In the genomic region with DNA sequence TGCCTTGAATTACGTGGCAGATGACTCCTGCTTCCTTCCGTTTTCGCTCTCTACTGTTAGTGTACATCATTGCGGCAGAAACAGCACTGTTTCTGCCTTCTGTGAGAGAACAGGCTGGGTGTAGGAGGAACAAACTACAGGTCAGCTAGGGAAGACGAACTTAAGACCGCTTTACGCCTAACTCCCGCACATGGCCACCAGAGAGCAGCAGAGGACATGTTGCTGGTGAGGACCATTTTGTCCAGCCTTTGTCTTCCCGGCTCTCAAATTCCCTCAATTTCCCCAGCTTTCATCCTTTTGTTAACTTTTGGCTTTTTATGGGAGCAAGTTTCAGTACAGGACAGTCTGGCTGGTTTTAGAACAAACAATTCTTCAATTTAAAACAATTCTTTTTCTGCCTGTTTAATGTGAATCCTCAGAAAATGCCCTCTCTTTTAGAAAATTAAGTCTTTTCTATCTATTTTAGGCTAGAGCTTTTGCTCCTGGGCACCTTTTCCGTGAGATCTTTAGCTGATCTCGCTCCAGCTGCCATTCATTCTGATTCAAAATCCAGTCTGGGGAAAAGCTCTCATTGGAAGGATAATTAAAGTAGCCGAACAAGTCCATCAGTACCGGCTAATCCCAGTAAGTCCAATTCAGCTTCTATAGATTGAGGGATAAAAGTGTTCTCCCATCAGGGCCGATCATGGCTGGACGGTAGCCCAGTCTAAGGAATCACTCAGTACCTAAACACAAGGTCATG, we compare ENCODE assay signal across 8 mouse cellular contexts.
DNase-seq lines count a peak whose midpoint lies in the region; ATAC-seq and TF ChIP-seq lines count a peak whose summit lies in the region.

No protein-coding gene starts in this region.

- H3K36me3 ChIP-seq in forebrain, embryonic 10.5 days (replicated peaks): no peaks in the 10 kb centered on the region
- H3K36me3 ChIP-seq in forebrain, embryonic 13.5 days (ENCODE audit: poor library complexity, severe bottlenecking): no peaks in the 10 kb centered on the region
- H3K36me3 ChIP-seq in forebrain, embryonic 12.5 days (replicated peaks): no peaks in the 10 kb centered on the region
- no peaks in the 10 kb centered on the region for H3K36me3 ChIP-seq in hindbrain, embryonic 14.5 days (replicated peaks; ENCODE audit: control insufficient read depth, insufficient read depth)
- no peaks in the 10 kb centered on the region for H3K36me3 ChIP-seq in stomach, postnatal 0 days (ENCODE audit: control insufficient read depth, insufficient read depth, low read length)

- ATAC-seq in forebrain, embryonic 13.5 days: no peak
- ATAC-seq in forebrain, embryonic 12.5 days (ENCODE audit: low FRiP score): 0 out of 2 replicates have a peak, but pooled peaks have one; percentile 20
- ATAC-seq in hindbrain, embryonic 14.5 days (ENCODE audit: low FRiP score): no peak
- no peak for ATAC-seq in stomach, postnatal 0 days (ENCODE audit: low FRiP score, low TSS enrichment)

- TF ChIP-seq POLR2A in brain, embryonic 14.5 days (IDR thresholded peaks at IDR 0.05; ENCODE audit: borderline replicate concordance, extremely low read depth, insufficient read depth, insufficient read length, poor library complexity, severe bottlenecking): no peak

- TF ChIP-seq EP300 in stomach, postnatal 0 days (optimal IDR thresholded peaks at IDR 0.05): no peak

- TF ChIP-seq CTCF in brain, embryonic 14.5 days (IDR thresholded peaks at IDR 0.05; ENCODE audit: borderline replicate concordance, extremely low read depth, insufficient read depth, insufficient read length): peak; percentile 98
- peak; percentile 98 for TF ChIP-seq CTCF in stomach, postnatal 0 days (IDR thresholded peaks at IDR 0.05; ENCODE audit: low read depth)

- H3K4me1 ChIP-seq in forebrain, embryonic 10.5 days: peaks cover 12% of the 10 kb centered on the region
- H3K4me1 ChIP-seq in forebrain, embryonic 13.5 days: peaks cover 9% of the 10 kb centered on the region
- peaks cover 12% of the 10 kb centered on the region for H3K4me1 ChIP-seq in forebrain, embryonic 12.5 days
- peaks cover 10% of the 10 kb centered on the region; the same call in 1 of the 2 replicates for H3K4me1 ChIP-seq in hindbrain, embryonic 14.5 days (replicated peaks; ENCODE audit: control insufficient read depth, insufficient read depth, low read length)
- H3K4me1 ChIP-seq in stomach, postnatal 0 days (replicated peaks; ENCODE audit: control insufficient read depth, insufficient read depth): no peaks in the 10 kb centered on the region

- H3K9me3 ChIP-seq in forebrain, embryonic 10.5 days: no peaks in the 10 kb centered on the region
- no peaks in the 10 kb centered on the region for H3K9me3 ChIP-seq in forebrain, embryonic 13.5 days (replicated peaks)
- no peaks in the 10 kb centered on the region for H3K9me3 ChIP-seq in forebrain, embryonic 12.5 days
- no peaks in the 10 kb centered on the region for H3K9me3 ChIP-seq in hindbrain, embryonic 14.5 days (ENCODE audit: control insufficient read depth, low read length)
- no peaks in the 10 kb centered on the region for H3K9me3 ChIP-seq in stomach, postnatal 0 days (ENCODE audit: control insufficient read depth, low read length)

- 0 out of 2 replicates have a peak, but pooled peaks cover 4% of the 10 kb centered on the region for H3K27me3 ChIP-seq in forebrain, embryonic 10.5 days (ENCODE audit: poor library complexity, severe bottlenecking)
- no peaks in the 10 kb centered on the region for H3K27me3 ChIP-seq in forebrain, embryonic 13.5 days
- H3K27me3 ChIP-seq in forebrain, embryonic 12.5 days: 0 out of 2 replicates have a peak, but pooled peaks cover 3% of the 10 kb centered on the region
- no peaks in the 10 kb centered on the region for H3K27me3 ChIP-seq in hindbrain, embryonic 14.5 days (ENCODE audit: control insufficient read depth, insufficient read depth, low read length)
- H3K27me3 ChIP-seq in stomach, postnatal 0 days (ENCODE audit: control insufficient read depth, insufficient read depth, low read length): no peaks in the 10 kb centered on the region

- H3K9ac ChIP-seq in forebrain, embryonic 13.5 days: no peak overlapping the region
- no peak overlapping the region for H3K9ac ChIP-seq in forebrain, embryonic 12.5 days
- no peak overlapping the region for H3K9ac ChIP-seq in hindbrain, embryonic 14.5 days
- no peak overlapping the region for H3K9ac ChIP-seq in stomach, postnatal 0 days (ENCODE audit: low read length)

- intact Hi-C loops in left cerebral cortex, postnatal 36 days (cut with DNase I): loop anchor here (1.0 to 5.0 kb wide), 5 partner anchors 149 to 792 kb away; a partner anchor contains a TSS

- WGBS in forebrain, embryonic 10.5 days: 33% methylated on average over 15 of the region's 15 CpGs
- 20% methylated on average over 15 of the region's 15 CpGs for WGBS in forebrain, embryonic 13.5 days
- WGBS in forebrain, embryonic 12.5 days: 22% methylated on average over 15 of the region's 15 CpGs
- 33% methylated on average over 15 of the region's 15 CpGs for WGBS in hindbrain, embryonic 14.5 days
- 41% methylated on average over 15 of the region's 15 CpGs for WGBS in stomach, postnatal 0 days

- no peak overlapping the region for H3K4me3 ChIP-seq in forebrain, embryonic 10.5 days
- no peak overlapping the region for H3K4me3 ChIP-seq in forebrain, embryonic 13.5 days
- no peak overlapping the region for H3K4me3 ChIP-seq in forebrain, embryonic 12.5 days (replicated peaks)
- no peak overlapping the region for H3K4me3 ChIP-seq in hindbrain, embryonic 14.5 days (replicated peaks; ENCODE audit: low read length)
- H3K4me3 ChIP-seq in stomach, postnatal 0 days (ENCODE audit: low read depth, low read length): no peak overlapping the region

- H3K4me2 ChIP-seq in forebrain, embryonic 13.5 days: no peak overlapping the region
- H3K4me2 ChIP-seq in forebrain, embryonic 12.5 days: no peak overlapping the region
- H3K4me2 ChIP-seq in hindbrain, embryonic 14.5 days (replicated peaks): no peak overlapping the region
- no peak overlapping the region for H3K4me2 ChIP-seq in stomach, postnatal 0 days (replicated peaks; ENCODE audit: low read depth)

- DNase-seq in forebrain, embryonic 10.5 days (ENCODE audit: extremely low spot score, low spot score): peak; percentile 81
- peak; percentile 97 for DNase-seq in brain, embryonic 14.5 days (ENCODE audit: low read depth)
- DNase-seq in hindbrain, embryonic 14.5 days (ENCODE audit: low spot score): peak; percentile 97
- DNase-seq in left cerebral cortex, postnatal 36 days (ENCODE audit: low spot score in 2 of 2): peak; percentile 69 to 73
- DNase-seq in naive thymus-derived CD4-positive, alpha-beta T cell, adult 2 months (ENCODE audit: low read depth): peak; percentile 28
- peak; percentile 84 for DNase-seq in stomach, postnatal 0 days (ENCODE audit: low spot score)

- H3K27ac ChIP-seq in forebrain, embryonic 10.5 days: peak overlapping the region; percentile 70
- H3K27ac ChIP-seq in forebrain, embryonic 13.5 days: no peak overlapping the region; the same call in 1 of the 2 replicates
- H3K27ac ChIP-seq in forebrain, embryonic 12.5 days: no peak overlapping the region
- no peak overlapping the region for H3K27ac ChIP-seq in hindbrain, embryonic 14.5 days
- H3K27ac ChIP-seq in stomach, postnatal 0 days (replicated peaks): no peak overlapping the region

Comparison
In these comparisons a context has a peak if more than half of its experiments do, and no peak if none do; other contexts are left out.
1. DNase-seq: peak in every context shown above with its lines; median percentile 97 in brain, embryonic 14.5 days; 97 in hindbrain, embryonic 14.5 days; 84 in stomach, postnatal 0 days; 81 in forebrain, embryonic 10.5 days; 71 in left cerebral cortex, postnatal 36 days; 28 in naive thymus-derived CD4-positive, alpha-beta T cell, adult 2 months.